Mouse (Mus musculus) CH12.LX (cell line): ENCODE data around the gene Gm37240.

Source experiments
- CTCF ChIP-seq, 2 experiments: IDR thresholded peaks in 1 of 2; conservative IDR thresholded peaks in 1 of 2; 2 replicates each; pipeline ENCODE4 v1.5.1; 2011 to 2012; ENCODE audit warnings: low read depth in 2 of 2, low read length in 2 of 2, improper control_type of control experiment in 1 of 2, inconsistent platforms in 1 of 2, mild to moderate bottlenecking in 1 of 2, moderate library complexity in 1 of 2
- EP300 ChIP-seq: IDR thresholded peaks from 2 replicates; pipeline ENCODE4 v1.6.1; 2011; ENCODE audit warnings: low read length, improper control_type of control experiment
- MAZ ChIP-seq: IDR thresholded peaks from 2 replicates; pipeline ENCODE4 v1.6.1; 2012; ENCODE audit warnings: low read depth, mild to moderate bottlenecking, inconsistent platforms, low read length, improper control_type of control experiment, moderate library complexity
- PAX5 ChIP-seq: IDR thresholded peaks from 2 replicates; pipeline ENCODE4 v1.6.1; 2012; ENCODE audit warnings: low read length, inconsistent platforms, mixed read lengths
- POLR2A ChIP-seq: IDR thresholded peaks from 2 replicates; pipeline ENCODE4 v1.6.1; 2011; ENCODE audit warnings: low read depth, mild to moderate bottlenecking, improper control_type of control experiment, low read length

- TF ChIP-seq PAX5 (no peak), EP300 (no peak), CTCF (conservative IDR thresholded peaks at IDR 0.05 in 1 of 2, IDR thresholded peaks at IDR 0.05 in 1 of 2; ENCODE audit: low read depth in 2 of 2, low read length in 2 of 2) (no peak), POLR2A (no peak), MAZ (no peak)
These were observed 914.4 kb downstream of the Gm37240 start for GRCm38 (mm10) chr3:84972881-84973280.
